Mouse (Mus musculus): Measurements from ENCODE around the gene Elfn1. TPM values are rescaled to one million over a fixed set of nuclear protein-coding genes. Genes with fewer than 3 reads are reported as not detected.

Elfn1 gene
- 2.7 and 4.3 TPM in 2 replicates for polyA plus RNA-seq (2015; fragmentation: Nextera tagmentation; extraction: Ambion mirVana)

GRCm38 (mm10) chr5:139907714-139908242 is at the start of gene Elfn1:
Gene Elfn1 (plus strand): TSS chr5:139907943.
- H3K4me1 ChIP-seq, result peaks cover 46% of the 10 kb centered on the region
- H3K27me3 ChIP-seq (replicated peaks), result peaks cover 50% of the 10 kb centered on the region
- H3K9me3 ChIP-seq, result no peaks in the 10 kb centered on the region
- H3K9ac ChIP-seq, result peak within 1 kb of the TSS; percentile 80
- H3K27ac ChIP-seq, result peak within 1 kb of the TSS; percentile 48
- no peaks in the 10 kb centered on the region for H3K36me3 ChIP-seq (replicated peaks)
- peak within 1 kb of the TSS; percentile 70 for H3K4me3 ChIP-seq
- peak within 1 kb of the TSS; percentile 99 for H3K4me2 ChIP-seq
- ATAC-seq (replicated peaks), result peak; percentile 16
- under 1% methylated on average over 33 of the region's 33 CpGs for WGBS

- Histone ChIP-seq H3K27ac (peak overlapping the region; percentile 60; the same call in 1 of the 2 replicates), H3K36me3 (replicated peaks) (no peaks in the 10 kb centered on the region), H3K4me3 (no peak overlapping the region), H3K4me2 (peak overlapping the region; percentile 10; the same call in 1 of the 2 replicates), H3K9me3 (no peaks in the 10 kb centered on the region), H3K4me1 (peaks cover 10% of the 10 kb centered on the region), H3K27me3 (replicated peaks) (no peaks in the 10 kb centered on the region), H3K9ac (no peak overlapping the region)
- WGBS, result 22% methylated on average over 15 of the region's 15 CpGs
- peak; percentile 74; the same call in 1 of the 2 replicates for ATAC-seq (replicated peaks)
Measured at GRCm38 (mm10) chr5:139860328-139861104, 47.2 kb upstream of the Elfn1 start.

- no peaks in the 10 kb centered on the region for H3K9me3 ChIP-seq
- peaks cover 10% of the 10 kb centered on the region for H3K4me1 ChIP-seq
- WGBS, result 49% methylated on average over 4 of the region's 4 CpGs
- no peaks in the 10 kb centered on the region for H3K36me3 ChIP-seq (replicated peaks)
- H3K27me3 ChIP-seq (replicated peaks), result no peaks in the 10 kb centered on the region
- no peak overlapping the region for H3K4me3 ChIP-seq
- H3K27ac ChIP-seq, result no peak overlapping the region
- no peak for ATAC-seq (replicated peaks)
- no peak overlapping the region for H3K4me2 ChIP-seq
- no peak overlapping the region for H3K9ac ChIP-seq
Measured at GRCm38 (mm10) chr5:139862759-139863158, 45.0 kb upstream of the Elfn1 start.

- no peaks in the 10 kb centered on the region for H3K4me1 ChIP-seq
- H3K9ac ChIP-seq, result no peak overlapping the region
- H3K27me3 ChIP-seq (replicated peaks), result no peaks in the 10 kb centered on the region
- no peak overlapping the region for H3K4me2 ChIP-seq
- no peak for ATAC-seq (replicated peaks)
- 13% methylated on average over 4 of the region's 4 CpGs for WGBS
- no peak overlapping the region for H3K4me3 ChIP-seq
- H3K9me3 ChIP-seq, result no peaks in the 10 kb centered on the region
- no peaks in the 10 kb centered on the region for H3K36me3 ChIP-seq (replicated peaks)
- H3K27ac ChIP-seq, result no peak overlapping the region
Measured at GRCm38 (mm10) chr5:139870886-139871285, 36.9 kb upstream of the Elfn1 start.

- no peak overlapping the region for H3K9ac ChIP-seq
- H3K36me3 ChIP-seq (replicated peaks), result no peaks in the 10 kb centered on the region
- WGBS, result 85% methylated on average over 1 of the region's 1 CpGs
- no peaks in the 10 kb centered on the region for H3K27me3 ChIP-seq (replicated peaks)
- no peaks in the 10 kb centered on the region for H3K9me3 ChIP-seq
- no peak overlapping the region for H3K4me3 ChIP-seq
- no peak for ATAC-seq (replicated peaks)
- H3K27ac ChIP-seq, result no peak overlapping the region
- no peaks in the 10 kb centered on the region for H3K4me1 ChIP-seq
- H3K4me2 ChIP-seq, result no peak overlapping the region
Measured at GRCm38 (mm10) chr5:139871526-139871925, 36.2 kb upstream of the Elfn1 start.

- no peaks in the 10 kb centered on the region for H3K4me1 ChIP-seq
- no peak overlapping the region for H3K4me2 ChIP-seq
- 58% methylated on average over 7 of the region's 7 CpGs for WGBS
- no peak for ATAC-seq (replicated peaks)
- H3K4me3 ChIP-seq, result no peak overlapping the region
- no peak overlapping the region for H3K27ac ChIP-seq
- H3K9me3 ChIP-seq, result no peaks in the 10 kb centered on the region
- H3K36me3 ChIP-seq (replicated peaks), result no peaks in the 10 kb centered on the region
- no peaks in the 10 kb centered on the region for H3K27me3 ChIP-seq (replicated peaks)
- no peak overlapping the region for H3K9ac ChIP-seq
Measured at GRCm38 (mm10) chr5:139877563-139877962, 30.2 kb upstream of the Elfn1 start.

- no peak for ATAC-seq (replicated peaks)
Measured at GRCm38 (mm10) chr5:139879694-139880093, 28.0 kb upstream of the Elfn1 start.

GRCm38 (mm10) chr5:139881161-139881560 is 26.6 kb upstream of the Elfn1 start:
- 94% methylated on average over 9 of the region's 9 CpGs for WGBS
- H3K27me3 ChIP-seq (replicated peaks), result no peaks in the 10 kb centered on the region
- no peak for ATAC-seq (replicated peaks)
- no peak overlapping the region for H3K9ac ChIP-seq
- H3K4me1 ChIP-seq, result no peaks in the 10 kb centered on the region
- no peak overlapping the region for H3K4me2 ChIP-seq
- no peak overlapping the region for H3K4me3 ChIP-seq
- no peaks in the 10 kb centered on the region for H3K9me3 ChIP-seq
- H3K36me3 ChIP-seq (replicated peaks), result no peaks in the 10 kb centered on the region
- no peak overlapping the region for H3K27ac ChIP-seq

More at GRCm38 (mm10) chr5:139879694-139880093, 28.0 kb upstream of the Elfn1 start:
- Histone ChIP-seq H3K9me3 (no peaks in the 10 kb centered on the region), H3K36me3 (replicated peaks) (no peaks in the 10 kb centered on the region), H3K9ac (no peak overlapping the region), H3K4me3 (no peak overlapping the region), H3K4me1 (no peaks in the 10 kb centered on the region), H3K27me3 (replicated peaks) (no peaks in the 10 kb centered on the region), H3K27ac (no peak overlapping the region), H3K4me2 (no peak overlapping the region)
- 83% methylated on average over 5 of the region's 5 CpGs for WGBS

- H3K27ac ChIP-seq, result no peak overlapping the region
- H3K4me3 ChIP-seq, result no peak overlapping the region
- no peak overlapping the region for H3K9ac ChIP-seq
- no peak overlapping the region for H3K4me2 ChIP-seq
- ATAC-seq (replicated peaks), result no peak
- H3K27me3 ChIP-seq (replicated peaks), result no peaks in the 10 kb centered on the region
- H3K9me3 ChIP-seq, result no peaks in the 10 kb centered on the region
- WGBS, result 19% methylated on average over 3 of the region's 3 CpGs
- H3K4me1 ChIP-seq, result peaks cover 21% of the 10 kb centered on the region
- H3K36me3 ChIP-seq (replicated peaks), result no peaks in the 10 kb centered on the region
Measured at GRCm38 (mm10) chr5:139888624-139889023, 19.1 kb upstream of the Elfn1 start.

- Histone ChIP-seq H3K27me3 (replicated peaks) (no peaks in the 10 kb centered on the region), H3K4me1 (peaks cover 26% of the 10 kb centered on the region), H3K4me3 (no peak overlapping the region), H3K36me3 (replicated peaks) (no peaks in the 10 kb centered on the region), H3K9me3 (no peaks in the 10 kb centered on the region), H3K9ac (no peak overlapping the region), H3K27ac (0 out of 2 replicates have a peak overlapping the region, but pooled peaks have one; percentile 27), H3K4me2 (no peak overlapping the region)
- WGBS, result 47% methylated on average over 10 of the region's 10 CpGs
- ATAC-seq (replicated peaks), result no peak
Measured at GRCm38 (mm10) chr5:139889370-139889769, 18.4 kb upstream of the Elfn1 start.

GRCm38 (mm10) chr5:139892326-139892994 is 15.3 kb upstream of the Elfn1 start:
- no peak overlapping the region for H3K27ac ChIP-seq
- ATAC-seq (replicated peaks), result peak; percentile 61
- WGBS, result 13% methylated on average over 5 of the region's 5 CpGs
- no peaks in the 10 kb centered on the region for H3K9me3 ChIP-seq
- no peaks in the 10 kb centered on the region for H3K27me3 ChIP-seq (replicated peaks)
- H3K4me1 ChIP-seq, result peaks cover 26% of the 10 kb centered on the region
- no peak overlapping the region for H3K4me3 ChIP-seq
- H3K9ac ChIP-seq, result no peak overlapping the region
- no peaks in the 10 kb centered on the region for H3K36me3 ChIP-seq (replicated peaks)
- no peak overlapping the region for H3K4me2 ChIP-seq

- Histone ChIP-seq H3K27me3 (replicated peaks) (no peaks in the 10 kb centered on the region), H3K27ac (no peak overlapping the region), H3K4me1 (peaks cover 26% of the 10 kb centered on the region), H3K9ac (no peak overlapping the region), H3K36me3 (replicated peaks) (no peaks in the 10 kb centered on the region), H3K4me2 (no peak overlapping the region), H3K4me3 (no peak overlapping the region), H3K9me3 (no peaks in the 10 kb centered on the region)
- WGBS, result 29% methylated on average over 7 of the region's 7 CpGs
- ATAC-seq (replicated peaks), result peak; percentile 42; the same call in 1 of the 2 replicates
Measured at GRCm38 (mm10) chr5:139892995-139893345, 14.8 kb upstream of the Elfn1 start.
